Mouse (Mus musculus) liver, embryonic 14.5 days (tissue): Measurements from ENCODE around the gene Trpv6. TPM values are rescaled to one million over a fixed set of nuclear protein-coding genes. Genes with fewer than 3 reads are reported as not detected.

Experiments used
- ATAC-seq: fragments of 200-750 bp; cut with Nextera tagmentation; 2 replicates; pipeline ENCODE4 v1.8.0; 2017; ENCODE audit warnings: moderate number of reproducible peaks, mild to moderate bottlenecking, moderate library complexity; ENCODE audit not compliant: insufficient read depth
- DNase-seq, 3 experiments: peaks; one replicate each; pipeline ENCODE4 v3.0.0-alpha.2; 2012 to 2013; ENCODE audit warnings: low read depth in 3 of 3, low spot score in 3 of 3
- H3K27ac ChIP-seq: fragments of 300-500 bp; sonication (generic); 2 replicates; pipeline ENCODE4 v1.5.1; 2014; ENCODE audit warnings: moderate library complexity, mild to moderate bottlenecking, control low read depth, inconsistent platforms
- H3K27me3 ChIP-seq: fragments of 300-500 bp; sonication (generic); 2 replicates; pipeline ENCODE4 v1.6.1; 2014; ENCODE audit warnings: mild to moderate bottlenecking, low read length, moderate library complexity; ENCODE audit not compliant: control insufficient read depth, insufficient read depth
- H3K36me3 ChIP-seq: fragments of 300-500 bp; sonication (generic); replicated peaks from 2 replicates; pipeline ENCODE4 v1.6.1; 2014; ENCODE audit warnings: low read depth; ENCODE audit not compliant: control insufficient read depth, insufficient read depth
- H3K4me1 ChIP-seq, 2 experiments: fragments of 200-500 bp in 1 of 2; fragments of 300-500 bp in 1 of 2; sonication (generic) in 1 of 2; replicated peaks; 2 replicates each; pipeline ENCODE4 v1.6.1; 2012 to 2014; ENCODE audit warnings: antibody characterized with exemption in 1 of 2, inconsistent platforms in 1 of 2, low read length in 1 of 2; ENCODE audit not compliant: control insufficient read depth in 2 of 2, insufficient read depth in 2 of 2
- H3K4me2 ChIP-seq: fragments of 300-500 bp; sonication (generic); 2 replicates; pipeline ENCODE4 v1.6.1; 2014; ENCODE audit warnings: low read depth, mild to moderate bottlenecking, control low read depth, moderate library complexity
- H3K4me3 ChIP-seq, 2 experiments: fragments of 200-500 bp in 1 of 2; fragments of 300-500 bp in 1 of 2; sonication (generic) in 1 of 2; 2 replicates each; pipeline ENCODE4 v1.5.1; 2012 to 2014; ENCODE audit warnings: low read depth in 2 of 2, low read length in 2 of 2, mild to moderate bottlenecking in 2 of 2, control low read depth in 1 of 2, inconsistent platforms in 1 of 2, moderate library complexity in 1 of 2; ENCODE audit not compliant: insufficient read depth in 1 of 2
- H3K9ac ChIP-seq: fragments of 300-500 bp; sonication (generic); replicated peaks from 2 replicates; pipeline ENCODE4 v1.6.1; 2014; ENCODE audit warnings: mild to moderate bottlenecking, control low read depth, moderate library complexity
- H3K9me3 ChIP-seq: fragments of 300-500 bp; sonication (generic); 2 replicates; pipeline ENCODE4 v1.6.1; 2016; ENCODE audit warnings: low read length, mixed read lengths; ENCODE audit not compliant: control insufficient read depth
- CTCF ChIP-seq: IDR thresholded peaks from 2 replicates; pipeline ENCODE4 v1.5.1; 2016; ENCODE audit warnings: antibody characterized with exemption, low read depth, control low read depth
- EP300 ChIP-seq: IDR thresholded peaks from 2 replicates; pipeline ENCODE4 v1.6.1; 2016; ENCODE audit warnings: antibody characterized with exemption, low read depth
- WGBS: fragments of 180-500 bp; shearing (Covaris S2); extraction: QIAGEN DNeasy Blood & Tissue Kit; methylation state at CpG from one replicate; pipeline ENCODE4 v1.1.7; 2014; ENCODE audit not compliant: insufficient replicate concordance; 5-methylcytosine and 5-hydroxymethylcytosine counted together
- polyA plus RNA-seq, 2 experiments: library from polyadenylated mRNA; depleted of rRNA in 1 of 2; stranded (reverse) in 1 of 2; unstranded in 1 of 2; fragments of >200 nt; fragmentation: Nextera tagmentation in 1 of 2; extraction: Ambion mirVana in 1 of 2; gene quantifications; 2 replicates each; pipeline versions ENCODE4 v1.2.1 to v1.2.3; 2012 to 2014

Trpv6 gene
- polyA plus RNA-seq, 2 experiments = 0.03 TPM; not detected in 1

DNA sequence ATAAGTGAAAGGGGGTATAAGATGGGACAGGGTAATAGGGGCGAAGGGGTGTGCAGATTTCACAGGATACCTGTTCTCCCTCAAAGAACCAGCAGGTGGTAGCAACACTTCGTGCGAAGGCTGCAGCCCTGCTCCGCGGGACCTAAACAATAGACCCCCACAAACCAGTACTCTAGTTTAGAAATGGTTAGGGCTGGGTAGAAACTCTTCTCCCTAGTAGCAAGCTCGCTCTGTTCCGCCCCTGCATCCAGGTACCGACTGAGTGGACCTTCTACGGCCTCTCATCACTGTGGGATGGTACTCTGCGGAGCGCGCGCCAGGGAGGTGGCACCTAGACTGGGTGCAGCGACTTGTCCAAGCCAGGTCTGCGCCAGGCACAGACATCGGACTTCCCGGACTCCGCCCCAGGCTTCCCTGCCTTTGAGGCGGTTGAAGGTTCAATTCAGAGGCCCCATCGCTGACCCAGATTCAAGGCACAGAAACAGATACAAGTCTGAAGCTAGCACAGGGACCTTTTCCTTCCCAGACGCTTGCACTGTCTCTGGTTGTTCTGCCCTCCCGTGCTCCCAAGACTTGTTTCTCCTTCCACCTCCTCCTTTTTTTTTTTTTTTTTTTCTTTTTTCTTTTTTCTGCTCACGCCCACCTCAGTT lies 31.7 kb downstream of the Trpv6 start:
- no peak overlapping the region for H3K9ac ChIP-seq
- TF ChIP-seq CTCF = peak; percentile 69
- no peak for TF ChIP-seq EP300
- peak overlapping the region; percentile 74 for H3K4me2 ChIP-seq
- ATAC-seq (peak; percentile 55), DNase-seq (peak in 1 of 3 experiments; percentile 16)
- H3K27ac ChIP-seq = no peak overlapping the region
- no peaks in the 10 kb centered on the region for H3K36me3 ChIP-seq
- H3K27me3 ChIP-seq = no peaks in the 10 kb centered on the region; the same call in 1 of the 2 replicates
- under 1% methylated on average over 23 of the region's 23 CpGs for WGBS
- peak overlapping the region; percentile 60 to 64 for H3K4me3 ChIP-seq
- H3K9me3 ChIP-seq = no peaks in the 10 kb centered on the region
- no peaks in the 10 kb centered on the region for H3K4me1 ChIP-seq

DNA sequence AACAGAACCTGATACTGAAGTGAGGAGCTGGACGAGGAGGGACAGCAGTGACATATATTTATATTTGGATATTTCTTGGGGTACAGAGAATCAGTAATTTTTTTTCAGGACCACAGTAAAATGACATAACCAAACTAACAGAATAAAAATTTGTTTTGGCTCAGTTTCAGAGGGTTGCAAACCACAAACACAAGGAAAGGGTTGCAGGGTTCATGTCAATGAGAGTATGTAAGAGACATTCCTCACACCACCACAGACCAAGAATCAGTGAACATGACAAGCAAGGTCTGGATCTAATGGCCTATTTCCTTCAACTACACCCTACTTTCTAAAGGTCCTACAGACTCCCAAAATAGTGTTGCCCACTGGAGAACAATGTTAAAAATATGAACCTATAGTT lies 54.0 kb downstream of the Trpv6 start:
- Histone ChIP-seq H3K27ac (no peak overlapping the region), H3K9me3 (no peaks in the 10 kb centered on the region), H3K4me2 (no peak overlapping the region), H3K27me3 (no peaks in the 10 kb centered on the region), H3K4me1 (no peaks in the 10 kb centered on the region), H3K9ac (no peak overlapping the region), H3K36me3 (no peaks in the 10 kb centered on the region), H3K4me3 (no peak overlapping the region)
- DNase-seq (no peak), ATAC-seq (no peak)
- TF ChIP-seq CTCF (no peak), EP300 (no peak)
- WGBS = 59% methylated on average over 1 of the region's 1 CpGs

DNA sequence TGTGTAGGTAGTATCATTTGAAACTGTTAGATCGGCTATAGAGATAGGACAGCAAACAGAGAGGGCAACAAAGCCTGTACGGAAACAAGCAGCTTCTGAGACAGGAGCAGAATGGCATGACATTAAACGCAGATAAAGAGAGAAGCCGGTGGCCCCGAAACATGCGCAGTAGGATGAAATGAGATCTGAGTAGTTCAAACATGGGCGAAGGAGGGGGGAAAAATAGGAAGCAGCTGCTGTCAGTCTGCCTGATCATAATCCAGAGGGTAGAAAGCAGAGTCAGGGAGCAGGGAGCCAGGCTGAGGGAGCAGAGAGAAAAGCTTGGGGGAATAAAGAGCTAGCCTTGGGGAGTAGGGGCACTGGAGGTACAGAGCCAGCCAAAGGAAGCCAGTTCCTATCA lies 54.9 kb downstream of the Trpv6 start:
- Histone ChIP-seq H3K4me3 (no peak overlapping the region), H3K4me2 (no peak overlapping the region), H3K4me1 (no peaks in the 10 kb centered on the region), H3K27me3 (no peaks in the 10 kb centered on the region), H3K36me3 (no peaks in the 10 kb centered on the region), H3K9me3 (no peaks in the 10 kb centered on the region), H3K9ac (no peak overlapping the region), H3K27ac (no peak overlapping the region)
- ATAC-seq = no peak
- TF ChIP-seq CTCF = no peak
- TF ChIP-seq EP300 = no peak
- WGBS = 55% methylated on average over 7 of the region's 7 CpGs
- DNase-seq = no peak

DNA sequence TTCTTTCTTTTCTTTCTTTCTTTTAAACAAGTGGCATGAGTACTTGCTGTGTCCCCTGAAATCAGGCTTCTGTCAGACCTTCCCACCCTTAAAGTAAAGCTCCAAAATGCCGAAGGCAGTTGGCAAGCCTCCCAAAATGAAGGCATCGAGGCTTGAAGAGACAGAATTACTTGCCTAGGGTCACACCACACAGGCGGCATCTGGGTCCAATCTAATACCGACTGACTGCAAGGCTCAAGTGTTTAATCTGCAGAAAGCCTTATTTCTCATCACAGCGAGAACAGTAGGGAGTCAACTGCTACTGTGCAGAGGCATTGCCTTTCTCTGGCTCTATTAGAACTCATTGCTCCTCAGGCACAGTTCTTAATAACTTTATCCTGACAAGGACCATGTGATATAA lies 58.9 kb downstream of the Trpv6 start:
- WGBS = 52% methylated on average over 5 of the region's 5 CpGs
- Histone ChIP-seq H3K4me1 (no peaks in the 10 kb centered on the region), H3K4me2 (no peak overlapping the region), H3K27me3 (no peaks in the 10 kb centered on the region), H3K36me3 (no peaks in the 10 kb centered on the region), H3K4me3 (no peak overlapping the region), H3K27ac (no peak overlapping the region), H3K9ac (no peak overlapping the region), H3K9me3 (no peaks in the 10 kb centered on the region)
- no peak for DNase-seq
- TF ChIP-seq EP300 = no peak
- TF ChIP-seq CTCF = no peak
- no peak for ATAC-seq

DNA sequence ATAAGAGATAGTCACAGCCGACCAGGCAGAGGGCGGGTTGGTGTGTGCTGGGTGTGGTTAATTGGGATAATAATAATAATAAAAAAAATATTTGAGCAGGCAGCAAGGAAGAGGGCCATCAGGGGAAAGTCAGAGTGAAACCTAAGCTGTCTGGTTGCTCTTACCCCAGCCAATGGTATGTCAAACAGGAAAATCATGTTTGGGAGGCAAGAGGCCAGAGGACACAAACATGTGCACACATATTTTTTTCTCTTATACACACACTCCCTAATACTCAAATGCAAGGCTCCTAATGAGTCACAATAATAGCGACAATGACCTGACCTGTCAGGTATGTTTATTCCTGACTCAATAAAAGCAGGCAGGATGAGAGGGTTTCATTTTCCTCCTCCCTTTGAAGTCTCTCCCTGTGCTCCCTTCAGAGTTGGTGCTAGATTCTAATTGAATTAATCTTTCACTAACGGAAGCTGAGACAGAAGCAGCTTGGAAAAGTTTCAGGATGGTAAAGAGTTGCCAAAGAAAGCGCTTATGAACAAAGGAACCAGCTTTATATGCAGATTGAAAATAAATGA lies 59.6 kb downstream of the Trpv6 start:
- Histone ChIP-seq H3K4me1 (no peaks in the 10 kb centered on the region), H3K27ac (no peak overlapping the region), H3K9ac (no peak overlapping the region), H3K4me3 (no peak overlapping the region), H3K27me3 (no peaks in the 10 kb centered on the region), H3K36me3 (no peaks in the 10 kb centered on the region), H3K9me3 (no peaks in the 10 kb centered on the region), H3K4me2 (no peak overlapping the region)
- no peak for DNase-seq
- TF ChIP-seq CTCF = no peak
- TF ChIP-seq EP300 = no peak
- 58% methylated on average over 5 of the region's 5 CpGs for WGBS
- no peak for ATAC-seq

Other genes with a start within 250 kb of the Trpv6 start
- not detected in 2 replicates for gene Gm5771, start 244.0 kb downstream of the Trpv6 start, polyA plus RNA-seq (2012; rRNA removed)
- not detected in 2 replicates for gene Gm5771, start 244.0 kb downstream of the Trpv6 start, polyA plus RNA-seq (2014; fragmentation: Nextera tagmentation; extraction: Ambion mirVana)
- not detected in 2 replicates for gene Gm10334, start 190.3 kb downstream of the Trpv6 start, polyA plus RNA-seq (2012; rRNA removed)
- not detected in 2 replicates for gene Gm10334, start 190.3 kb downstream of the Trpv6 start, polyA plus RNA-seq (2014; fragmentation: Nextera tagmentation; extraction: Ambion mirVana)
- gene Prss1, start 177.5 kb downstream of the Trpv6 start, polyA plus RNA-seq (2012; rRNA removed) = not detected in 2 replicates
- gene Prss1, start 177.5 kb downstream of the Trpv6 start, polyA plus RNA-seq (2014; fragmentation: Nextera tagmentation; extraction: Ambion mirVana) = not detected in 2 replicates
- gene Prss2, start 114.6 kb downstream of the Trpv6 start, polyA plus RNA-seq (2012; rRNA removed) = 0.06 and 0.22 TPM in 2 replicates
- 0.29 TPM in 1 of 2 replicates, not detected in the other for gene Prss2, start 114.6 kb downstream of the Trpv6 start, polyA plus RNA-seq (2014; fragmentation: Nextera tagmentation; extraction: Ambion mirVana)
- gene Ephb6, start 30.9 kb downstream of the Trpv6 start, polyA plus RNA-seq (2012; rRNA removed) = 0.49 and 0.58 TPM in 2 replicates
- 0.36 and 1.0 TPM in 2 replicates for gene Ephb6, start 30.9 kb downstream of the Trpv6 start, polyA plus RNA-seq (2014; fragmentation: Nextera tagmentation; extraction: Ambion mirVana)
- gene Trpv5, start 44.4 kb upstream of the Trpv6 start, polyA plus RNA-seq (2012; rRNA removed) = 0.27 and 0.31 TPM in 2 replicates
- 0.05 and 0.11 TPM in 2 replicates for gene Trpv5, start 44.4 kb upstream of the Trpv6 start, polyA plus RNA-seq (2014; fragmentation: Nextera tagmentation; extraction: Ambion mirVana)
- not detected in 2 replicates for gene Llcfc1, start 48.0 kb upstream of the Trpv6 start, polyA plus RNA-seq (2012; rRNA removed)
- not detected in 2 replicates for gene Llcfc1, start 48.0 kb upstream of the Trpv6 start, polyA plus RNA-seq (2014; fragmentation: Nextera tagmentation; extraction: Ambion mirVana)
- gene Kel, start 67.9 kb upstream of the Trpv6 start, polyA plus RNA-seq (2012; rRNA removed) = 236 and 313 TPM in 2 replicates
- gene Kel, start 67.9 kb upstream of the Trpv6 start, polyA plus RNA-seq (2014; fragmentation: Nextera tagmentation; extraction: Ambion mirVana) = 221 and 240 TPM in 2 replicates
- not detected in 2 replicates for gene Olfr459, start 138.8 kb upstream of the Trpv6 start, polyA plus RNA-seq (2012; rRNA removed)
- gene Olfr459, start 138.8 kb upstream of the Trpv6 start, polyA plus RNA-seq (2014; fragmentation: Nextera tagmentation; extraction: Ambion mirVana) = not detected in 2 replicates
- not detected in 2 replicates for gene Pip, start 211.1 kb upstream of the Trpv6 start, polyA plus RNA-seq (2012; rRNA removed)
- gene Pip, start 211.1 kb upstream of the Trpv6 start, polyA plus RNA-seq (2014; fragmentation: Nextera tagmentation; extraction: Ambion mirVana) = not detected in 2 replicates
- not detected in 2 replicates for gene Sval2, start 216.6 kb upstream of the Trpv6 start, polyA plus RNA-seq (2012; rRNA removed)
- not detected in 2 replicates for gene Sval2, start 216.6 kb upstream of the Trpv6 start, polyA plus RNA-seq (2014; fragmentation: Nextera tagmentation; extraction: Ambion mirVana)